In the genomic region with DNA sequence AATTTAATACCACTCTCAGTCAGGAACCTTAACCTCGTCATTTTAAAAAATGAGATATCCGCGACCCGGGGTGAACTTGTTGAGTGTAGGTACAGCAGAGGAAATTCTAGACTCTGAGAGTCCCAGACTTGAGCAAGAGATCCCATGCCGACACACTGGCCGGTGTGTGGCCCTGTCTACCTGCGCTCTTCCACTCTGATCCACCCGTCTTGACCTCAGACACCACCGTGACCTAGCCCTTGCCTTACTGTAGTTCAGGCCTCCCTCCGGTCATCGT, we compare ENCODE assay signal across 23 mouse cellular contexts. TPM values are rescaled to one million over a fixed set of nuclear protein-coding genes. Genes with fewer than 3 reads are reported as not detected.
A peak's percentile ranks its signal among the peaks of the same experiment; 100 is the strongest.
DNase-seq lines count a peak whose midpoint lies in the region; ATAC-seq and TF ChIP-seq lines count a peak whose summit lies in the region.
"Had no signal": no experiment of that assay in that cellular context is flagged by ENCODE, and none has a peak within 500 bp of the region (broad histone marks: within the 10 kb centered on the region; RNA-seq: fewer than 3 reads in every experiment).

No protein-coding gene starts in this region.

- 1% methylated on average over 11 of the region's 11 CpGs for WGBS in forebrain, embryonic 14.5 days
- 0% methylated on average over 11 of the region's 11 CpGs for WGBS in forebrain, embryonic 12.5 days
- WGBS in midbrain, embryonic 11.5 days: 1% methylated on average over 11 of the region's 11 CpGs
- WGBS in midbrain, postnatal 0 days: under 1% methylated on average over 11 of the region's 11 CpGs
- WGBS in limb, embryonic 12.5 days: under 1% methylated on average over 11 of the region's 11 CpGs

- ATAC-seq in forebrain, embryonic 14.5 days: no peak
- no peak for ATAC-seq in forebrain, embryonic 12.5 days (ENCODE audit: low FRiP score)
- ATAC-seq in midbrain, embryonic 11.5 days (ENCODE audit: low FRiP score): no peak
- no peak for ATAC-seq in midbrain, postnatal 0 days (ENCODE audit: low FRiP score)
- ATAC-seq in limb, embryonic 12.5 days (ENCODE audit: insufficient number of reproducible peaks, insufficient read depth, low FRiP score, low TSS enrichment, low read depth): no peak

- peak; percentile 4 for DNase-seq in forebrain, embryonic 14.5 days (ENCODE audit: low spot score)
- peak; percentile 90 for DNase-seq in midbrain, embryonic 11.5 days (ENCODE audit: low spot score, missing footprints)
- DNase-seq in midbrain, postnatal 0 days (ENCODE audit: low spot score): no peak
- no peak for DNase-seq in urinary bladder, postnatal 4 days (ENCODE audit: low spot score in 2 of 2)
- DNase-seq in lung, postnatal 36 days: no peak
- no peak for DNase-seq in adrenal gland, postnatal 14 days
- DNase-seq: adrenal gland, adult 8-10 months; cerebellum, adult 11-12 months; gastrocnemius, adult 2 months; kidney, adult 18-20 months; kidney, postnatal 14 days; lung, postnatal 10 days; right cerebral cortex, postnatal 4 days; thymus, postnatal 36 days had no signal

- TF ChIP-seq CTCF in midbrain, postnatal 0 days (IDR thresholded peaks at IDR 0.05): no peak

- H3K9me3 ChIP-seq in forebrain, embryonic 14.5 days (replicated peaks; ENCODE audit: control insufficient read depth, low read length): no peaks in the 10 kb centered on the region
- no peaks in the 10 kb centered on the region for H3K9me3 ChIP-seq in forebrain, embryonic 12.5 days
- H3K9me3 ChIP-seq in midbrain, embryonic 11.5 days (ENCODE audit: control insufficient read depth, low read length): no peaks in the 10 kb centered on the region
- H3K9me3 ChIP-seq in midbrain, postnatal 0 days (ENCODE audit: low read length): no peaks in the 10 kb centered on the region
- no peaks in the 10 kb centered on the region for H3K9me3 ChIP-seq in limb, embryonic 12.5 days
- H3K9me3 ChIP-seq: heart, embryonic 15.5 days; hindbrain, embryonic 15.5 days; limb, embryonic 15.5 days; neural tube, embryonic 13.5 days had no signal

- no peak overlapping the region for H3K27ac ChIP-seq in forebrain, embryonic 14.5 days (ENCODE audit: low read depth, low read length)
- no peak overlapping the region for H3K27ac ChIP-seq in forebrain, embryonic 12.5 days
- H3K27ac ChIP-seq in midbrain, embryonic 11.5 days (ENCODE audit: low read depth, low read length): no peak overlapping the region
- no peak overlapping the region for H3K27ac ChIP-seq in midbrain, postnatal 0 days (ENCODE audit: low read depth, low read length)
- no peak overlapping the region for H3K27ac ChIP-seq in limb, embryonic 12.5 days
- H3K27ac ChIP-seq: heart, embryonic 15.5 days; hindbrain, embryonic 15.5 days; left cerebral cortex, adult 2 months; limb, embryonic 15.5 days; neural tube, embryonic 13.5 days had no signal

- H3K4me1 ChIP-seq in forebrain, embryonic 14.5 days (ENCODE audit: control insufficient read depth, insufficient read depth, low read length): peaks cover 5% of the 10 kb centered on the region
- peaks cover 27% of the 10 kb centered on the region for H3K4me1 ChIP-seq in forebrain, embryonic 12.5 days
- peaks cover 11% of the 10 kb centered on the region for H3K4me1 ChIP-seq in midbrain, embryonic 11.5 days (ENCODE audit: control insufficient read depth, insufficient read depth, low read length)
- no peaks in the 10 kb centered on the region for H3K4me1 ChIP-seq in midbrain, postnatal 0 days (ENCODE audit: insufficient read depth, low read length)
- H3K4me1 ChIP-seq in limb, embryonic 12.5 days (replicated peaks): peaks cover 22% of the 10 kb centered on the region

- H3K27me3 ChIP-seq in forebrain, embryonic 14.5 days (replicated peaks; ENCODE audit: control insufficient read depth, insufficient read depth, low read length): peaks cover 72% of the 10 kb centered on the region
- peaks cover 90% of the 10 kb centered on the region for H3K27me3 ChIP-seq in forebrain, embryonic 12.5 days
- H3K27me3 ChIP-seq in midbrain, embryonic 11.5 days (ENCODE audit: control insufficient read depth, insufficient read depth, low read length): peaks cover 82% of the 10 kb centered on the region
- H3K27me3 ChIP-seq in midbrain, postnatal 0 days (ENCODE audit: insufficient read depth, low read length): peaks cover 69% of the 10 kb centered on the region
- H3K27me3 ChIP-seq in limb, embryonic 12.5 days: peaks cover 90% of the 10 kb centered on the region
- H3K27me3 ChIP-seq: CH12.LX had no signal

- H3K36me3 ChIP-seq in forebrain, embryonic 14.5 days (ENCODE audit: control insufficient read depth, insufficient read depth, low read length): no peaks in the 10 kb centered on the region
- no peaks in the 10 kb centered on the region for H3K36me3 ChIP-seq in forebrain, embryonic 12.5 days (replicated peaks)
- H3K36me3 ChIP-seq in midbrain, embryonic 11.5 days (ENCODE audit: control insufficient read depth, insufficient read depth, low read length): no peaks in the 10 kb centered on the region
- H3K36me3 ChIP-seq in midbrain, postnatal 0 days (ENCODE audit: insufficient read depth, low read length): no peaks in the 10 kb centered on the region
- H3K36me3 ChIP-seq in limb, embryonic 12.5 days: no peaks in the 10 kb centered on the region
- H3K36me3 ChIP-seq: heart, embryonic 15.5 days; hindbrain, embryonic 15.5 days; limb, embryonic 15.5 days; neural tube, embryonic 13.5 days had no signal

- no peak overlapping the region for H3K9ac ChIP-seq in forebrain, embryonic 14.5 days (ENCODE audit: low read length)
- H3K9ac ChIP-seq in forebrain, embryonic 12.5 days: no peak overlapping the region
- no peak overlapping the region for H3K9ac ChIP-seq in midbrain, embryonic 11.5 days (ENCODE audit: low read length)
- no peak overlapping the region for H3K9ac ChIP-seq in midbrain, postnatal 0 days (replicated peaks; ENCODE audit: low read length, poor library complexity, severe bottlenecking)
- H3K9ac ChIP-seq in limb, embryonic 12.5 days (replicated peaks): no peak overlapping the region
- H3K9ac ChIP-seq: heart, embryonic 15.5 days; hindbrain, embryonic 15.5 days; limb, embryonic 15.5 days; neural tube, embryonic 13.5 days had no signal

- H3K4me2 ChIP-seq in forebrain, embryonic 14.5 days (ENCODE audit: low read length): no peak overlapping the region
- H3K4me2 ChIP-seq in forebrain, embryonic 12.5 days: no peak overlapping the region
- 0 out of 2 replicates have a peak overlapping the region, but pooled peaks have one; percentile 10 for H3K4me2 ChIP-seq in midbrain, embryonic 11.5 days
- H3K4me2 ChIP-seq in midbrain, postnatal 0 days (ENCODE audit: low read depth, low read length, poor library complexity, severe bottlenecking): no peak overlapping the region
- H3K4me2 ChIP-seq in limb, embryonic 12.5 days: peak overlapping the region; percentile 62; the same call in 1 of the 2 replicates

- no peak overlapping the region for H3K4me3 ChIP-seq in forebrain, embryonic 14.5 days (ENCODE audit: low read depth, low read length)
- no peak overlapping the region for H3K4me3 ChIP-seq in forebrain, embryonic 12.5 days (replicated peaks)
- H3K4me3 ChIP-seq in midbrain, embryonic 11.5 days (ENCODE audit: low read depth, low read length): no peak overlapping the region
- no peak overlapping the region for H3K4me3 ChIP-seq in midbrain, postnatal 0 days (ENCODE audit: low read depth, low read length)
- no peak overlapping the region for H3K4me3 ChIP-seq in limb, embryonic 12.5 days (replicated peaks)
- H3K4me3 ChIP-seq: hindbrain, embryonic 15.5 days; left cerebral cortex, adult 2 months had no signal

RNA-seq across cellular contexts. Expression of a gene that starts 1.1 kb away (rescaled TPM):
- 9.3 and 13.7 TPM in 2 replicates for polyA plus RNA-seq in forebrain, embryonic 14.5 days (2014; fragmentation: Nextera tagmentation; extraction: Ambion mirVana)
- polyA plus RNA-seq in forebrain, embryonic 12.5 days (2016; fragmentation: Nextera tagmentation; extraction: Ambion mirVana): 15.9 and 28.3 TPM in 2 replicates
- 53.7 and 56.3 TPM in 2 replicates for polyA plus RNA-seq in midbrain, embryonic 11.5 days (2014; fragmentation: Nextera tagmentation; extraction: Ambion mirVana)
- 10.4 and 13.5 TPM in 2 replicates for total RNA-seq in midbrain, postnatal 0 days (2014; rRNA removed)
- polyA plus RNA-seq in midbrain, postnatal 0 days (2015; fragmentation: Nextera tagmentation; extraction: Ambion mirVana): 28.7 and 29.9 TPM in 2 replicates
- 34.8 and 35.6 TPM in 2 replicates for polyA plus RNA-seq in limb, embryonic 12.5 days (2016; fragmentation: Nextera tagmentation; extraction: Ambion mirVana)
- total RNA-seq in adrenal gland, postnatal 14 days (2021): 0.41 TPM in 1 of 2 replicates, not detected in the other
- total RNA-seq: CH12.LX; layer of hippocampus, adult 8-10 months; left cerebral cortex, adult 2 months had no signal

Comparison
In these comparisons a context has a peak if more than half of its experiments do, and no peak if none do; other contexts are left out.
1. DNase-seq: peak in forebrain, embryonic 14.5 days (single experiment) and midbrain, embryonic 11.5 days (single experiment); none in midbrain, postnatal 0 days (single experiment), urinary bladder, postnatal 4 days (0 of 2), lung, postnatal 36 days (single experiment) and adrenal gland, postnatal 14 days (single experiment).
2. H3K4me2 ChIP-seq: peak in midbrain, embryonic 11.5 days (single experiment) and limb, embryonic 12.5 days (single experiment); none in forebrain, embryonic 14.5 days (single experiment), forebrain, embryonic 12.5 days (single experiment) and midbrain, postnatal 0 days (single experiment).